In genomic region chr2:131029065-131029935, GRCm38 (mm10) we compare ENCODE assay signal across 11 mouse cellular contexts. TPM values are rescaled to one million over a fixed set of nuclear protein-coding genes. Genes with fewer than 3 reads are reported as not detected.
DNase-seq lines count a peak whose midpoint lies in the region; ATAC-seq lines count a peak whose summit lies in the region.
"Had no signal": no experiment of that assay in that cellular context is flagged by ENCODE, and none has a peak within 500 bp of the region (broad histone marks: within the 10 kb centered on the region; RNA-seq: fewer than 3 reads in every experiment).

No protein-coding gene starts in this region.

- H3K4me3 ChIP-seq in heart, embryonic 14.5 days (ENCODE audit: control insufficient read depth in 1 of 2, insufficient read depth in 1 of 2, low read depth in 1 of 2, low read length in 2 of 2), result no peak overlapping the region
- no peak overlapping the region for H3K4me3 ChIP-seq in liver, embryonic 13.5 days (replicated peaks)

- WGBS in heart, embryonic 14.5 days, result 36% methylated on average over 9 of the region's 9 CpGs
- 51% methylated on average over 9 of the region's 9 CpGs for WGBS in liver, embryonic 13.5 days (ENCODE audit: insufficient replicate concordance)

- H3K27ac ChIP-seq in heart, embryonic 14.5 days (replicated peaks in 1 of 2; ENCODE audit: control insufficient read depth in 1 of 2, insufficient read depth in 1 of 2, low read depth in 2 of 2, low read length in 2 of 2), result peak overlapping the region; percentile 53 to 71
- peak overlapping the region; percentile 54 for H3K27ac ChIP-seq in liver, embryonic 13.5 days

- peaks cover 12% of the 10 kb centered on the region for H3K9me3 ChIP-seq in heart, embryonic 14.5 days (ENCODE audit: control insufficient read depth, low read length)
- 0 out of 2 replicates have a peak, but pooled peaks cover 4% of the 10 kb centered on the region for H3K9me3 ChIP-seq in liver, embryonic 13.5 days (replicated peaks)

- peaks cover 2 to 11% of the 10 kb centered on the region in 2 experiments; a peak in 2 of 4 replicates for H3K4me1 ChIP-seq in heart, embryonic 14.5 days (ENCODE audit: control insufficient read depth in 2 of 2, insufficient read depth in 2 of 2, low read length in 2 of 2)
- H3K4me1 ChIP-seq in liver, embryonic 13.5 days (replicated peaks), result peaks cover 40% of the 10 kb centered on the region

- no peak overlapping the region for H3K9ac ChIP-seq in heart, embryonic 14.5 days (ENCODE audit: low read length)
- H3K9ac ChIP-seq in liver, embryonic 13.5 days, result no peak overlapping the region

- peak; percentile 82 for ATAC-seq in frontal cortex, adult (ENCODE audit: low TSS enrichment)
- peak; percentile 69 for ATAC-seq in heart, embryonic 14.5 days (ENCODE audit: insufficient number of reproducible peaks, insufficient read depth, low FRiP score, low read depth)
- no peak for ATAC-seq in liver, embryonic 13.5 days (ENCODE audit: low read depth)
- ATAC-seq in erythroblast, adult 5-6 weeks (replicated peaks; ENCODE audit: low FRiP score, poor library complexity, severe bottlenecking), result no peak
- ATAC-seq: forebrain, embryonic 14.5 days had no signal

- H3K27me3 ChIP-seq in heart, embryonic 14.5 days (ENCODE audit: control insufficient read depth, insufficient read depth, low read length), result no peaks in the 10 kb centered on the region
- H3K27me3 ChIP-seq in liver, embryonic 13.5 days, result no peaks in the 10 kb centered on the region

- no peak overlapping the region for H3K4me2 ChIP-seq in heart, embryonic 14.5 days (ENCODE audit: low read length)
- H3K4me2 ChIP-seq in liver, embryonic 13.5 days, result no peak overlapping the region

- DNase-seq in frontal cortex, postnatal 36 days (ENCODE audit: low spot score in 2 of 2), result no peak
- DNase-seq in A20 (ENCODE audit: low read depth, low spot score), result peak; percentile 16
- no peak for DNase-seq in liver, embryonic 13.5 days
- DNase-seq in embryo, embryonic 11 days, result no peak
- DNase-seq in testis, postnatal 14 days (ENCODE audit: low spot score), result no peak
- DNase-seq: thymus, postnatal 14 days had no signal

- H3K36me3 ChIP-seq in heart, embryonic 14.5 days (ENCODE audit: control insufficient read depth, insufficient read depth, low read length), result peaks cover 21% of the 10 kb centered on the region; the same call in 1 of the 2 replicates
- peaks cover 8% of the 10 kb centered on the region; the same call in 1 of the 2 replicates for H3K36me3 ChIP-seq in liver, embryonic 13.5 days

RNA-seq across cellular contexts. Expression of gene Gfra4, which starts 13.6 kb away (rescaled TPM):
- polyA plus RNA-seq in heart, embryonic 14.5 days (2014; fragmentation: Nextera tagmentation; extraction: Ambion mirVana), result 2.7 and 3.2 TPM in 2 replicates
- polyA plus RNA-seq in liver, embryonic 13.5 days (2015; fragmentation: Nextera tagmentation; extraction: Ambion mirVana), result 0.23 and 0.52 TPM in 2 replicates
- total RNA-seq in erythroblast, adult 5-6 weeks (2015; ENCODE audit: low replicate concordance), result 2.1 TPM in 1 of 2 replicates, not detected in the other
- total RNA-seq in erythroblast, adult 5-6 weeks (2017; ENCODE audit: low replicate concordance), result not detected in 2 replicates
- total RNA-seq: neutrophil, adult 5-6 weeks had no signal

RNA-seq across cellular contexts. Expression of gene Adam33, which starts 34.3 kb away (rescaled TPM):
- 8.2 and 10.3 TPM in 2 replicates for polyA plus RNA-seq in heart, embryonic 14.5 days (2014; fragmentation: Nextera tagmentation; extraction: Ambion mirVana)
- polyA plus RNA-seq in liver, embryonic 13.5 days (2015; fragmentation: Nextera tagmentation; extraction: Ambion mirVana), result 0.45 and 0.71 TPM in 2 replicates
- 0.38 and 1.9 TPM in 2 replicates for total RNA-seq in erythroblast, adult 5-6 weeks (2015; ENCODE audit: low replicate concordance)
- total RNA-seq in erythroblast, adult 5-6 weeks (2017; ENCODE audit: low replicate concordance), result 4.9 and 12.1 TPM in 2 replicates
- total RNA-seq: neutrophil, adult 5-6 weeks had no signal

RNA-seq across cellular contexts. Expression of gene Siglec1, which starts 57.3 kb away (rescaled TPM):
- polyA plus RNA-seq in heart, embryonic 14.5 days (2014; fragmentation: Nextera tagmentation; extraction: Ambion mirVana), result 0.54 and 0.63 TPM in 2 replicates
- polyA plus RNA-seq in liver, embryonic 13.5 days (2015; fragmentation: Nextera tagmentation; extraction: Ambion mirVana), result 0.49 and 0.56 TPM in 2 replicates
- 3.3 and 4.8 TPM in 2 replicates for total RNA-seq in erythroblast, adult 5-6 weeks (2015; ENCODE audit: low replicate concordance)
- total RNA-seq in erythroblast, adult 5-6 weeks (2017; ENCODE audit: low replicate concordance), result 1.4 and 1.5 TPM in 2 replicates

Comparison
In these comparisons a context has a peak if more than half of its experiments do, and no peak if none do; other contexts are left out.
1. ATAC-seq: peak in frontal cortex, adult (single experiment) and heart, embryonic 14.5 days (single experiment); none in liver, embryonic 13.5 days (single experiment) and erythroblast, adult 5-6 weeks (single experiment).